Mouse (Mus musculus): ENCODE data around the gene Mrpl51. TPM values are rescaled to one million over a fixed set of nuclear protein-coding genes. Genes with fewer than 3 reads are reported as not detected.

The Mrpl51 gene
- polyA plus RNA-seq (2017; shearing (Covaris generic)): 10 to 100 TPM; 85.7 to 89.0 TPM

GRCm38 (mm10) chr6:125191332-125192015, at the start of gene Mrpl51, which contains the start of gene Ncapd2:
Gene Mrpl51 (plus strand): TSS chr6:125191801.
Gene Ncapd2 (minus strand): TSS chr6:125191701.
- ATAC-seq: peak; percentile 97

- ATAC-seq: no peak
Observed at GRCm38 (mm10) chr6:125142436-125142835, 49.2 kb upstream of the Mrpl51 start.

- no peak for ATAC-seq
Observed at GRCm38 (mm10) chr6:125143128-125143527, 48.5 kb upstream of the Mrpl51 start.

- ATAC-seq: no peak
Observed at GRCm38 (mm10) chr6:125143904-125144303, 47.7 kb upstream of the Mrpl51 start.

GRCm38 (mm10) chr6:125145001-125145400, 46.6 kb upstream of the Mrpl51 start, which contains the start of gene Iffo1:
Gene Iffo1 (plus strand): TSS chr6:125145241.
- ATAC-seq: peak; percentile 100

- no peak for ATAC-seq
Observed at GRCm38 (mm10) chr6:125145479-125145951, 46.1 kb upstream of the Mrpl51 start.

GRCm38 (mm10) chr6:125146148-125146547, 45.5 kb upstream of the Mrpl51 start:
- ATAC-seq: no peak

GRCm38 (mm10) chr6:125146797-125147196, 44.8 kb upstream of the Mrpl51 start:
- no peak for ATAC-seq

- ATAC-seq: no peak
Observed at GRCm38 (mm10) chr6:125147329-125147728, 44.3 kb upstream of the Mrpl51 start.

GRCm38 (mm10) chr6:125148251-125148925, 43.2 kb upstream of the Mrpl51 start:
- ATAC-seq: no peak

GRCm38 (mm10) chr6:125148926-125149568, 42.6 kb upstream of the Mrpl51 start:
- ATAC-seq: no peak

GRCm38 (mm10) chr6:125149569-125149950, 42.0 kb upstream of the Mrpl51 start:
- ATAC-seq: no peak

- ATAC-seq: no peak
Observed at GRCm38 (mm10) chr6:125152212-125153017, 39.2 kb upstream of the Mrpl51 start.

- ATAC-seq: no peak
Observed at GRCm38 (mm10) chr6:125153018-125153389, 38.6 kb upstream of the Mrpl51 start.

GRCm38 (mm10) chr6:125153682-125154081, 37.9 kb upstream of the Mrpl51 start:
- no peak for ATAC-seq

GRCm38 (mm10) chr6:125154550-125154949, 37.1 kb upstream of the Mrpl51 start:
- ATAC-seq: no peak

GRCm38 (mm10) chr6:125155262-125155661, 36.3 kb upstream of the Mrpl51 start:
- ATAC-seq: no peak

- no peak for ATAC-seq
Observed at GRCm38 (mm10) chr6:125156491-125156890, 35.1 kb upstream of the Mrpl51 start.

- ATAC-seq: no peak
Observed at GRCm38 (mm10) chr6:125156903-125157614, 34.5 kb upstream of the Mrpl51 start.

- ATAC-seq: no peak
Observed at GRCm38 (mm10) chr6:125158944-125159492, 32.6 kb upstream of the Mrpl51 start.

- ATAC-seq: no peak
Observed at GRCm38 (mm10) chr6:125159773-125160557, 31.6 kb upstream of the Mrpl51 start.

Data from activated CD4-positive, CD25-positive, alpha-beta regulatory T cell, adult 4 months (primary cell).